Mouse (Mus musculus) hindbrain, embryonic 11.5 days (tissue): ENCODE measurements around the gene Rcor3. TPM values are rescaled to one million over a fixed set of nuclear protein-coding genes. Genes with fewer than 3 reads are reported as not detected.

Experiments used
- ATAC-seq: fragments of 200-750 bp; cut with Nextera tagmentation; 2 replicates; pipeline ENCODE4 v1.8.0; 2017; ENCODE audit warnings: mild to moderate bottlenecking, moderate TSS enrichment, moderate library complexity; ENCODE audit not compliant: low FRiP score
- DNase-seq: peaks from one replicate; pipeline ENCODE4 v3.0.0-alpha.2; 2015; ENCODE audit warnings: low spot score
- H3K27ac ChIP-seq: fragments of 300-500 bp; sonication (generic); 2 replicates; pipeline ENCODE4 v1.5.1; 2014; ENCODE audit warnings: mild to moderate bottlenecking, low read depth, low read length
- H3K27me3 ChIP-seq: fragments of 300-500 bp; sonication (generic); 2 replicates; pipeline ENCODE4 v1.6.1; 2014; ENCODE audit warnings: mild to moderate bottlenecking, low read length, moderate library complexity, mixed read lengths; ENCODE audit not compliant: control insufficient read depth, insufficient read depth
- H3K36me3 ChIP-seq: fragments of 300-500 bp; sonication (generic); 2 replicates; pipeline ENCODE4 v1.6.1; 2014; ENCODE audit warnings: mild to moderate bottlenecking, low read length, moderate library complexity, mixed read lengths; ENCODE audit not compliant: control insufficient read depth, insufficient read depth
- H3K4me1 ChIP-seq: fragments of 300-500 bp; sonication (generic); replicated peaks from 2 replicates; pipeline ENCODE4 v1.6.1; 2014; ENCODE audit warnings: low read length, mixed read lengths; ENCODE audit not compliant: control insufficient read depth, insufficient read depth
- H3K4me2 ChIP-seq: fragments of 300-500 bp; sonication (generic); replicated peaks from 2 replicates; pipeline ENCODE4 v1.6.1; 2014; ENCODE audit warnings: mild to moderate bottlenecking, low read depth, low read length
- H3K4me3 ChIP-seq: fragments of 300-500 bp; sonication (generic); 2 replicates; pipeline ENCODE4 v1.5.1; 2014; ENCODE audit warnings: low read depth, low read length
- H3K9ac ChIP-seq: fragments of 300-500 bp; sonication (generic); 2 replicates; pipeline ENCODE4 v1.6.1; 2014; ENCODE audit warnings: low read depth, low read length
- H3K9me3 ChIP-seq: fragments of 300-500 bp; sonication (generic); 2 replicates; pipeline ENCODE4 v1.6.1; 2016; ENCODE audit warnings: low read length; ENCODE audit not compliant: control insufficient read depth
- WGBS: fragments of 180-500 bp; shearing (Covaris S2); extraction: QIAGEN DNeasy Blood & Tissue Kit; methylation state at CpG from one replicate; pipeline ENCODE4 v1.1.7; 2014; 5-methylcytosine and 5-hydroxymethylcytosine counted together
- polyA plus RNA-seq: library from polyadenylated mRNA; unstranded; fragments of >200 nt; fragmentation: Nextera tagmentation; extraction: Ambion mirVana; gene quantifications from 2 replicates; pipeline ENCODE4 v1.2.1, GENCODE M21; 2014

Rcor3 gene
- polyA plus RNA-seq, 1 experiment from 2014 or later = 22.2 TPM

DNA sequence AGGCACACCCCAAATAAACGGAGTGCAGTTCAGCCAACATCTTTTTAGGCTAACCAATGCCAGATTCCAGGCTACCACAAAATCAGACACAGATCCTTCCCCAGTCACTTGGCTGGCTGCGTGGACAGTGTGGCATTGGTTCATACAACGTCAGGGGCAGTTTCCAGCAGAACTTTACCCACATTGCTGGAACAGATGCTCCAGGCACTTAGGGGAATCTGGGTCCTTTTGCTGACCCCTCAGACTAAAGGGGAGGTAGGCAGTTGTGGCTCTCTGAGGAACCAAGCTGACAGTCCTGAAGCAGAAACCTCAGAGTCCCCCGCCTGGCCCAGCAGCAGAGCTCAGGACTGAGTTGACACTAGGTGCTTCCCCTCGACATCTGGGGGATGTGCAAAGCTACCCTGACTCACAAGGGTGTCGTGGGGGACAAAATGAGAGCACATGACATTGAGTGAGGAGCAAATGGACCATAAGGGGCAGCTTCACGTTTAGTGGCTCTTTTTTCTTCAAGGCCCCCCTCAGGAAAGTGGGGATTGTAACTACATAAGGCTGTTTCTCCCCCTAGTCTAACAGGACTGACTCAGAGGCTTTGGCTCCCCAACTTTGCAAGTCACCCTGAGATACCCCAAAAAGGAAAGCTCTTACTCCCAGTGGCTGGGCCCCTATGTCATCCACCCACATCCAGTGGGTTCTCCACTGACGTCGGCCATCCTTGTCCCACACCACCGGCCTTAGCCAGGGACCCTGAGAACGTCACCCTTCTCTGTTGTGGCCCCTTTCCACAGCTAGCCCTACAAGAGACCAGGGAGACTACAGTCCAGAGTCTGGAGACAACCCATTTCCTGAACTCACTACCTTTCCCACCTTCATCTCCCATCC, 46.9 kb downstream of the Rcor3 start:
- 80% methylated on average over 11 of the region's 11 CpGs for WGBS
- H3K36me3 ChIP-seq = no peaks in the 10 kb centered on the region
- no peaks in the 10 kb centered on the region for H3K9me3 ChIP-seq
- no peak overlapping the region for H3K4me2 ChIP-seq
- H3K4me3 ChIP-seq = no peak overlapping the region
- no peak for ATAC-seq
- H3K9ac ChIP-seq = no peak overlapping the region
- H3K27ac ChIP-seq = no peak overlapping the region
- H3K27me3 ChIP-seq = peaks cover 13% of the 10 kb centered on the region
- H3K4me1 ChIP-seq = no peaks in the 10 kb centered on the region; the same call in 1 of the 2 replicates
- DNase-seq = no peak

DNA sequence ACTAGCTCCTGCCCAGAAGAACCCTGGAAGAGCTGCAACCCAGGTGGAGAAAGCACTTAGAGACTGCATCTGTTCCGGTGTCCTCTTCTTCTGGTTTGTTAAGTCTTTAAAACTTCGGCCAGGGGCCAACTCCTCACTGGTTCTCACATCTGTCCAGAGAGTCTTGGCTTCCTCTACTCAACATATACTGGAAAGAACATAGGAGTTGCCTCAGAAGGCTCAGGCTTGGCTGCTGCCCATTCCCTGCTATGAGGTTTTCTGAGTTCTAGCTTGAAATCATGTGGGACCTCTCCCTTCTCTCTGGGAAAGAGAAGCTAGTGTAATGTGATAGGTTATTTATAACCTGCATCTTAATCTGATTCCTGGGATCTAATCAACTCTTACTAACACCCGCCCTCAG, 47.6 kb downstream of the Rcor3 start:
- Histone ChIP-seq H3K9ac (no peak overlapping the region), H3K27me3 (peaks cover 13% of the 10 kb centered on the region), H3K4me3 (no peak overlapping the region), H3K4me2 (no peak overlapping the region), H3K27ac (no peak overlapping the region), H3K9me3 (no peaks in the 10 kb centered on the region), H3K4me1 (no peaks in the 10 kb centered on the region; the same call in 1 of the 2 replicates), H3K36me3 (no peaks in the 10 kb centered on the region)
- no peak for ATAC-seq
- 89% methylated on average over 3 of the region's 3 CpGs for WGBS
- no peak for DNase-seq

DNA sequence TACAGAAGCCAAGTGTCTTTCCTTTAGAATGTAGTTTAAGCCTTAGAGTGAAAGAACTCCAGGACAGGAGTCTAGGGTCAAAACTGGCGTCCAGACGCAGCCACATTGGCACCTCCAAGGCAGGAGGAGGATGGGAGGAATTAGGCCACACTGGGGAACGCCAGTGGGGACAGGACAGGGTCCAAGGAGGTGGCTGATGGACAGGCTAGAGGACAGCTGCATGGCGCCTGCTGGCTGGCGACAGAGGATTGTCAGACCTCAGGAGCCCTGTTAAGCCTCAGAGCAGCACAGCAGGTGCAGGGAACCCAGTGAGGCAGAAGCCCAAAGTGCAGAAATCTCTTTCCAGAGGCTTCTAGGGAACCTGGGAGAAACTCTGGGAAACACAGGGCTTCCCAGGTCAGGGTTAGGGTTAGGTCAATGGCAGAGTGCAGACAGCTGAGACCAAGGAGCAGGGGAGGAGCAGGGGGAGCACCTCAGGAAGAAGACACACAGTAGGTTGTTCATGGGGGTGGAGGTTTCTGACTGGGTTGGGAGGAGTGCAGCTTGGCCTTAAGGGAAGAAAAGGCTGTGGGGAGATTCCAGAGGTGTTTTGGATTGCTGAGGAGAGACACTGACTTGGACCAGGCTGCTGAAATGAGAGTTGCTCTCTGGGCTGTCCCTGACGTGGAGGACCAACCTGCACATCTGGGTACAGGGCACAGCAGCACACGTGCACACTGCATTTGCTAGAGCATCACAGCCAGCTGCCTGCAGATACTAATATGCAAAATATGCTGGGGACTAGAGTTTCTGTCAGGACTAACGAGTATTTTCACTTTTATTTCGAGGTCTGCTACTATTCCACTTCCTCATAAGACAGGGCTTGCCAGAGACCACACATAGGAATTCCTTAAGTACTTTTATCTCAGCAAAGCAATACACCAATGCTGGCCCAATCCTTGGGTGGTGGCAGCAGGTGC, 48.4 kb downstream of the Rcor3 start:
- Histone ChIP-seq H3K4me2 (no peak overlapping the region), H3K9ac (no peak overlapping the region), H3K4me1 (no peaks in the 10 kb centered on the region; the same call in 1 of the 2 replicates), H3K9me3 (no peaks in the 10 kb centered on the region), H3K27me3 (peaks cover 13% of the 10 kb centered on the region), H3K27ac (no peak overlapping the region), H3K4me3 (no peak overlapping the region), H3K36me3 (no peaks in the 10 kb centered on the region)
- 64% methylated on average over 9 of the region's 9 CpGs for WGBS
- DNase-seq = no peak
- ATAC-seq = no peak

DNA sequence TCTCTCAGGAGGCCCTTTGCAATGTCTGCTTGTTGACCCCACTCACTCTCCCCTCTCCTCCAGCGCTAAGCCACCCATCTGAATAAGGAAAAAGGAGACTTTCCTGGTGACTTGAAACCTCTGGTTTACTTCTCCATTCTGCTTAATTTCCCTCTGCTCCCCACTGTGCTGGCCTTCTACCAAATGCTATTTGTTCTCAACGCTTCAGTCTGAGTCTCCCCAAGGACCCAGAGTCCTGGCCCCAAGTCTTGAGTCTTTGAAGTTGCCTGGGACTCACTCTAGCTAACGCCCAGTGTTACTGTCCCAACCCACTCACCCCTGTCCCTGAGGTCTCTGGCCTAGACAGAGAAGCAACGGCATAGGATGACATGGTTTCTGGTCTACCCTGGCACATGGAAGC, 49.9 kb downstream of the Rcor3 start:
- H3K27me3 ChIP-seq = peaks cover 13% of the 10 kb centered on the region
- no peaks in the 10 kb centered on the region for H3K9me3 ChIP-seq
- ATAC-seq = no peak
- H3K4me3 ChIP-seq = no peak overlapping the region
- no peak overlapping the region for H3K9ac ChIP-seq
- DNase-seq = no peak
- 74% methylated on average over 4 of the region's 4 CpGs for WGBS
- no peak overlapping the region for H3K27ac ChIP-seq
- H3K4me2 ChIP-seq = no peak overlapping the region
- H3K4me1 ChIP-seq = no peaks in the 10 kb centered on the region; the same call in 1 of the 2 replicates
- H3K36me3 ChIP-seq = no peaks in the 10 kb centered on the region

DNA sequence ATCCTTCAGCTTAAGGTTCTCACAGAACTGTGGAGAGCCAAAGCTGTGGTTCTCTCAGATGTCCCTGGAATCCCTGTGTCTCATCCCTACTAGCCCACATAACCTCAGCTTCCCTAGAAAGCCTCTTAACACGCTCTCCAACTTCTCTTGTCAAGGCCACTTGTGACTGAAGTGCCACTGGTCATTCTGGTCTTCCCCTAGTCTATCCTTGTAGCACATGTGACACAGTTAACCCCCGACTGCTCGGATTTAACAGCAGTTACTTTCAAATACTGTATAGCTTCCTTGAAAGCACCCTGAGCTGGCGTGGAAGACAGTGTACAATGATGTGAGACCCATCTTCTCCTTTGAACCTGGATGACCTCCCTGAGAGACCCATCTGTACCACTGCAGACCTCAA, 50.8 kb downstream of the Rcor3 start:
- no peak for DNase-seq
- Histone ChIP-seq H3K9me3 (no peaks in the 10 kb centered on the region), H3K4me2 (no peak overlapping the region), H3K36me3 (no peaks in the 10 kb centered on the region), H3K27me3 (peaks cover 12% of the 10 kb centered on the region), H3K27ac (no peak overlapping the region), H3K4me1 (no peaks in the 10 kb centered on the region; the same call in 1 of the 2 replicates), H3K4me3 (no peak overlapping the region), H3K9ac (no peak overlapping the region)
- 81% methylated on average over 4 of the region's 4 CpGs for WGBS
- ATAC-seq = no peak

DNA sequence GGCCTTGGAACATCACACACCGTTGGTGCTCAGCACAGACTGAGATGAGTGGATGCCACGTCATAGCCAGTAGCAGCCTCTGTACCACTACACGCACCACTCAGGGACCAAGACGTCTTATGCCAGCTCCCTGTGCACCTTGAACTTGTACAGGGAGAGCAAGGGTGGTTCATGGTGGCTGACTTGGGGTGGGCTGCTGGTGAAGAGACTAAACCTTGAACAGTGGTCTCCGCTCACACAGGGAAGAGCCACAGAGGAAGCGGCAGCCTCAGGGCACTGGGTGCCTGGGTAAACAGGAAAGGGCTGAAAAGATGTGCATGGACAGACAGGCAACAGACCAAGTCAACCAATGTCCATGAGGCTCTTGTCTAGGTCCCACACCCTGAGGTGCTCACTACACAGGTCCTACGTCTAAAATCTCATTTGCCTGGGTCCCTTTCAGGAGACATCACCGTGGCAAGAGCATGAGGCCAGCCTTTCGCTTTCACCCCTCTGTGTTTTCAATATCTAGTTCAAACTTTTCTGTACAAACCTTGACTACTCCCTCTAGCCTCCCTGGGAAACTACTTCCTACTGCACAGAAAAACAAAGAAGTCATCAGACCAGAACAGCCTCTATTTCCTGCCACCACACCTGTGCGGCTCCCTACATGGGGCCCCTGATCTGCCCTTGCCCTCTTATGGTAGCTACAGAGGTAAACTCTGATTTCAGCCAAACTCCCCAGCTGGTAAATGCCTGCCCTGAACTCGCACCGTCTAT, 51.4 kb downstream of the Rcor3 start:
- Histone ChIP-seq H3K27me3 (peaks cover 8% of the 10 kb centered on the region), H3K9me3 (no peaks in the 10 kb centered on the region), H3K4me2 (no peak overlapping the region), H3K9ac (no peak overlapping the region), H3K4me3 (no peak overlapping the region), H3K36me3 (no peaks in the 10 kb centered on the region), H3K4me1 (no peaks in the 10 kb centered on the region), H3K27ac (no peak overlapping the region)
- DNase-seq = no peak
- ATAC-seq = no peak
- WGBS = 87% methylated on average over 12 of the region's 12 CpGs

DNA sequence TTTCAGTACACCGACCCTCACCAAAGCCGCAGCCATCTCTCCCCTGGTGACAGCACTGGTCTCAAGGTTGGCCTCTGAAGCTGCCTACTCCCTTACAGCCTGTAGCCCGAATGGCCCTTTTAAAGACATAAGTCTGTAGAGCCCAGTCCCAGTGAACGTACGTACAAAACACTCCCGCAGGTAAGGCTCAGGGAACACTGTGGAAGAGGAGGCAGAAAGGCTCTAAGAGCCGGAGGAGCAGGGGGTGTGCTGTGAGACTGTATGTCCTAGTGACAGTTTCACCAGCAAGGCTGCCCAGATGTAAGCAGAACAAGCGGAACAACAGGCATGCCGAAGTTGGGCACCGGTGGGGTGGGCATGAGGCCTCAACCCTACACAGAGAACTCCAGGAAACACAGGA, 52.6 kb downstream of the Rcor3 start:
- no peak overlapping the region for H3K27ac ChIP-seq
- no peaks in the 10 kb centered on the region for H3K9me3 ChIP-seq
- H3K9ac ChIP-seq = no peak overlapping the region
- 0 out of 2 replicates have a peak, but pooled peaks cover 2% of the 10 kb centered on the region for H3K27me3 ChIP-seq
- 92% methylated on average over 10 of the region's 10 CpGs for WGBS
- no peak for DNase-seq
- H3K4me1 ChIP-seq = no peaks in the 10 kb centered on the region
- H3K4me2 ChIP-seq = no peak overlapping the region
- H3K4me3 ChIP-seq = no peak overlapping the region
- ATAC-seq = no peak
- H3K36me3 ChIP-seq = no peaks in the 10 kb centered on the region

DNA sequence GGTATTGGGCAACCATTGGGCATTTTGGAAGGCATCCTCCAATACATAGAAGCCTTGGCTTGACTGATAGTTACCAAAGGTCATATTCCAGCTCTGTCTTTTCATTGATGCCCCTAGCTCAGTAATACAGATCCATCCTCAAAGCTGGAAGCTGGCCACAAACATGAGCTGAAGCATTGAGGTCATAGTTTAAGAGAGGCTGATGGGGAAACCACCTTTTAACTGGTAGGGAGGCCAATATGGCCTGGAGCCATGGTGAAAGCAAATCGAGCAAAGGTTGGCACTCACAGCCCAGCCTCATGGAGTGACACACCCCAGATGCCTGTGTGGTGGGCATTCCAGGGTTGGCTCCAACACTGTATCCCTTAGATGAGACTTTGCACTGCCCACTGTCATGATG, 55.2 kb downstream of the Rcor3 start:
- no peak overlapping the region for H3K27ac ChIP-seq
- H3K4me3 ChIP-seq = no peak overlapping the region
- H3K4me2 ChIP-seq = no peak overlapping the region
- no peak overlapping the region for H3K9ac ChIP-seq
- DNase-seq = no peak
- H3K36me3 ChIP-seq = no peaks in the 10 kb centered on the region
- no peaks in the 10 kb centered on the region for H3K9me3 ChIP-seq
- H3K27me3 ChIP-seq = no peaks in the 10 kb centered on the region
- no peak for ATAC-seq
- 90% methylated on average over 1 of the region's 1 CpGs for WGBS
- H3K4me1 ChIP-seq = no peaks in the 10 kb centered on the region
